Mouse (Mus musculus): ENCODE data around the gene Hip1r.

GRCm38 (mm10) chr5:124043212-124043978 is 70.0 kb downstream of the Hip1r start:
- TF ChIP-seq POLR2A (IDR thresholded peaks at IDR 0.05; ENCODE audit: low read depth, low read length) (no peak), CTCF (conservative IDR thresholded peaks at IDR 0.05; ENCODE audit: insufficient read depth, insufficient read length, low read depth, low read length) (no peak)
